Mouse (Mus musculus) activated CD4-positive, CD25-positive, alpha-beta regulatory T cell, adult 4 months (primary cell): ENCODE data around the gene Elmsan1. TPM values are rescaled to one million over a fixed set of nuclear protein-coding genes. Genes with fewer than 3 reads are reported as not detected.

ENCODE experiments used
- ATAC-seq: one replicate; pipeline ENCODE4 v1.8.0; 2017
- polyA plus RNA-seq, 2 experiments: library from polyadenylated mRNA; unstranded; fragments of 100-300 nt; shearing (Covaris generic); gene quantifications; one replicate each; pipeline ENCODE4 v1.2.1; 2017

The Elmsan1 gene
- polyA plus RNA-seq, 2 experiments from 2014 or later = 6.8 to 7.1 TPM

DNA sequence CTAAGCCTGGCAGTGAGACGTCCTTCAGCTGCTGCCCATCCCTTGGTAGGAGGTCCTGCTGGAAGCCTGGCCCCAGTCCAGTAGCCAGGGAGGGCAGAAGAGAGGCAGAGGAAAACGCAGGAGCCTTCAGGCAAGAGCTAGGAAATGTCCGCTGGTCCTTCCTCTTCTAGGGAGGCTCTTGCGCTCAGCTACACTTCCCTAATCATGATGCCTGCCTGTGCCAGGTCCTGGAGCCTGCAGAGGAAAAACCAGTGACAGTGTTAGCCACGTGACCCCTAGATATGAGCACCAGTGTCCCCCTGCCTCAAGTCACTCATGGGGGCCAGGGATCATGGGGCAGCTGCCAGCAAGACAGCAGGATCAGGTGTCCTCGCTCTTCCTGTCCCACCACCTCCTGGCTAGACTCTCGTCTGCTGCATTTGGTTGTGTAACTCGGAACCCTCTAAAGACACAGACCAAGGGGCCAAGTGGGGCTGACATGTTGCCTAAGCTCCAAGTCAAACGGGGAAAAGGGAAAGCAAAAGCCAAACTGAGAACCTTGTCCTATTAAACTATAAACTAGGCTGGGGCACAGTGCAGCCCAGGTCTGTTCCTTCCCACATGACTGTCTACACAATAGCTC, 44.4 kb downstream of the Elmsan1 start:
- ATAC-seq = no peak

DNA sequence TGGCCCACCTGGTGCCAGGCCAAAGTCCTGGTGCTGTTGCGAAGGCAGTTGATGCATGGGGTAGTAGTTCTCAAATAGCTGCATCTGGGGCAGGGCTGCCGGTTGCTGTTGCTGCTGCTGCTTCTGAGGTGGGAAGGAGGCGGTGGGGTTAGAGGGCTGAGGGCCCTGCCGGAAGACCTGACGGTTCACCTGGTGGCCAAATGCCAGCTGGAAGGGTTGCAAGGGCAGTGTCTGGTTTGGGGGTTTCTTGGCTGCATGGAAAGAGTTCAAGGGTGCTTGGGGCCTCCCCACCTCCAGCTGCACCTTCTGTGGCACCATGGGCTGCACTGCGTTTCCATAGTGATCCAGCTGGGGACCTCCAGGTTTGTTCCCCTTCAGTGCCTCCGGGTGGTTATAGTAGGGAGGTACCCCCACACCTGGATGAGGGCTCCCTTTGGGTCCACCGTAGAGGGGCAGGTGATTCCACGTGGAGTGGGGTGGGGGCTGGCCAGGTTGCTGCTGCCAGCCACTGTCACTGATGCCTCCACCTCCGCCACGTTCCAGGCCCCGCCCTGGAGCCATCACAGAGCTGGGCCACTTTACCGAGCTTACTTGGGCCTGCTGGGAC, 45.3 kb downstream of the Elmsan1 start:
- no peak for ATAC-seq

DNA sequence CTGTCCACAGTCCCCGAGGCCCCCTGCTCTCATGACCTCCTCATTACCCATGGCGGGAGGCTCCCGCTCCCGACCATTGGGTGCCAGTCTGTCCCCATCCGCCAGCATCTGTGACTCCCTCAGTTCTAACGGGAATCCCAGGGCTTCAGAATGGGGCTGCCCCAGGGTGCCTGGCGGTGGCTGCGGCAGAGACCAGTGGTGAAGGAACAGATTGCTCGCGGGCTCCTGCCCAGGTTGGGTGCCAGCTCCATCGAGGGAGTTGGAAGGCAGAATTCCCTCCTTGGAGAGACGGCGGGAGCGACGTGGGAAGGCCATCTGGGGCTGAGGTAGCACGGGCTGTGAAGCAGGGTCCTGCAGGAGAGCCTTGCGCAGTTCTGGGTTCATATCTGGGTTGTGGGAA, 45.8 kb downstream of the Elmsan1 start:
- ATAC-seq = no peak

DNA sequence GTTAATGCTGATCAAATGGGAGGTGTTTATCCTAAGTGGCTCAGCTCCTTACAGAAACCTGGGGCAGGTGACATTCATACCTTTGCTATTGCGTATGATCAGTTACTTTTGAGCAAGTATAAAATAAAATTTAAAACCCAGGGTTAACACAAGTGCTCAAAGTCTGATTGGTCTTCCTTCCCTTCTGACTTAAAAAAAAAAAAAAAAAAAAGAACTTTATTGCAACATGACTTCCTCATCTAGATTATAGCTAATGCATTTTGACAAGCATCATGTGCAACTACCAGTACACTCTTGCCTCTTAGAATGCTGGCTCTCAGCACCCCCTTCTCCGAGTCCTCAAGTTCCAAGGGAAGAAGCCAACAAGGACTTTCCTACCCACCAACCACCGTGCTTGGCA, 46.5 kb downstream of the Elmsan1 start:
- ATAC-seq = no peak

DNA sequence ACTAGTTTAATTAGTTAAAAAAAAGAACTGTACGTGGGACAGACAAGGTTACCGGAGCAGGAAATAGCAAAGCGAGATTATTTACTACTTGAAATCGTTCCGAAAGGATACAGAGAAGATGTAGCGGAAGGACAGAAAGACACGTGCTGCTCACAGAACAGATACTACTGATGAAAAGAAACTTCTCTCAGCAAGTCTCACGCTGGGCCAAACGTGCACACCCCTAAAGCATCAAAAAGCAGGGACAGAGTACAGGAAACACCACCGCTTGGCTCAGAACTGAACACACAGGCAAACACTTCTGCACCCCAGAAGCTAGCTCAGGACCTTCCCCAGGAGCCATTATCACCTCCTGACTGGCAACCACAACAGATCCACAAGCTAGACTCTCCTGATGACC, 48.1 kb downstream of the Elmsan1 start:
- no peak for ATAC-seq

DNA sequence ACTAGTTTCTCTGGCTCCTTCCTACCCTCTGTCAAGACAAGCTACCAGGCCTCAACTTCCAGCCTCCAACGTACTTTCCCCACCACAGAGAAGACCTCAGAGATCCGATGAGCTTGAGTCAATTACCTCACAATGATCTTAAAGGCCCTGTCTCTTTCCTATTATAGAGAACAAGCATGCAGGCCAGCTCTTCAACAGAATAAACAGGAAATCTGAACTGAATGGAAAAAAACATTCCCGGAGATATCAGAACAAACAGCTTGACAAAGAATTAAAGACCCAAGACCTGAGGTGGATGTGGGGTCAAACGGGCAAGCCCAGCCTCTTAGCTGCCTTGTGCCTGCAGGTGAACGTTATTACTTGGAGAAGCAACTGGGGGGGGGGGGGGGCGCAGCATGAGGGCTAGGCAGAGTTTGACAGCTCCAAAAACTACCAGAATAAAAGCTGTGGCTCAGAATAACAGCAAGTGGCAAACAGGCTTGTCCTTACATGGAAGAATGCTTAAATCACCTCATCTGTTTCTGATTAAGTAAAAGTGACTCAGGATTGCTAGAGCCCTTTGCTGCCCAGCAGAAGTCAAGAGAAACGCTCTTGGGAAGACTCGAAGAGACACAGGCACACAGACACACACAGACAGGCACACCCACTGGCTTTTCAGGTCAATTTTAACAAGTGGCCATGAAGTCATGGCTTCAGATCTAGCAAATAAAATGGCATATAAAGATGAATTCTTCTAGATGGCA, 52.9 kb downstream of the Elmsan1 start:
- ATAC-seq = no peak

DNA sequence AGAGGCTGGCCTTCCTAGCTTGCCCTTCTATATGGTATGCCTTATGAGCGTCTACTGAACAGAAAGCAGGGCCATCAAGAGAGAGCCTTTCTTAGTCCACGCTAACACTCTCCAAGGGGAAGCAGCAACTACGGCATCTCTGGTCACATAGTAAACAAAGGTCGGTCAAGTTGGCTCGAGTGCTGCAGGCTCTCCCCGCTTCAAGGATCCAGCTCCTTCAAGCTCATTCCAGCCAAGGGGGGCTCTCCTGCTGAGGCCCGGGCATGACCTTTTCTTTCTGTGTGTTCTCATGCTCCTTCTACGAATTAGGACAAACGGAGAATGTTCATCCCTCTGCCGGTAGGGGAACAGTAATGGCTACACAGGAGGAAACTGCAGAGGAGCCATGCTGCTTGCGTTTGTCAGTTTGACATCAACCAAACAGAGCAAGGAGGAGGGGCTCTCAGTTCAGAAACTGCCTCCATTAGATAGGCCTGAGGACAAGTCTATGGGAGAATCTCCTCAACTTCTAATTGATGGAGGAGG, 55.0 kb downstream of the Elmsan1 start:
- ATAC-seq = no peak

DNA sequence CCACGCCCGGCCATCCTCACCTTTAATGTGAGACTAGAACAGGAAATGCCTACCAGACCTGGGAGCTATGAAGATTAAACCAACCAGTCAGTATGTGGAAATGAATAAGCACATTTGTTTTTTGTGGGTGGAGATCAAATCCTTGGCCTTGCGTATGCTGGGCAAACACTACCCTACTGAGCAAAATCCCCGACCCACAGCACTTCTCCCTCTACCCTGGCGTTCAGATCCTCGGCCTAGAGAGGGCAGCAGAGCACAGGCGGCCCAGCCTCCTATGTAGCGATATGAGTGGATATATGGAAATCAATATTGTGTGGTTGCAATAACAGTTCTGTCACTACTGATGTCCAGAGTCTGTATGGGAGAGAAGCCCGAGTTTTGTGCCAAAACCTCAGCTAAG, 55.5 kb downstream of the Elmsan1 start:
- ATAC-seq = peak; percentile 62

DNA sequence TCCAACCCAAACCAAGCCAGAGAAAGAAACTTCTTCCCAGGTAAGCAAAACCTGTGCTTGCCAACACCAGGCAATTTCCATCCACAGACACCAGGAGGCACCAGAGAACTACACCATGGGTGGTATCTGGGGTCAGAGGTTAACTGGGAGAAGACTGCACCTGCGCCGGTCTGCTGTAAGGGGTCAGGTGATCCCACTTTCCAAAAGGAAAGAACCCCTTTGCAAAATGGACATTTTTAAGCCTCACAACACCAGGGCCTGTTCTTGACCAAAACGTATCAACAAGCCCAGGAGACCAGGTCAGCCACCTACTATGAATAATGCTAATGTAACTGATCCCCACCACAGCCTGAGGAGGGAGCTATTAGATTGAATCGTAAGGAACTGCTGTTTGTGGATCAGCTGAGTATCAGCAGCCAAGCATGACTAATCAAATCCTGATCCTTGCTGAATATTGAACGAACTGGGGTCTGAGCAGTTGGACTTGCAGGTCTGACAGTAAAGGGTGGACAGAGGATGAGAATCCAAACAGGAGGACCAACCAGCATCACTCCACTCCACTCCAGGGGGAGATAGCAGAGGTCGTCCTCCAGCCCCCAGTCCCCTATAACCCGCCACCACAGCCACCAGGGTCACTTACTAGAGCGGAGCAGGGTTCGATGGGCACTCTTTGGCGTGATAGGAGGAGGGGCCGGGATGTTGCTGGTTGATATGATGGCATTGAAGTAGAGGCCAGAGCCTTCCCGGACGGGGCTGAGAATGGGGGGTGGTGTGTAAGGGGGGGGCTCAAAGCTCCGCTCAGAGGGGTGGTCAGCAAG, 56.9 kb downstream of the Elmsan1 start:
- ATAC-seq = peak; percentile 36

DNA sequence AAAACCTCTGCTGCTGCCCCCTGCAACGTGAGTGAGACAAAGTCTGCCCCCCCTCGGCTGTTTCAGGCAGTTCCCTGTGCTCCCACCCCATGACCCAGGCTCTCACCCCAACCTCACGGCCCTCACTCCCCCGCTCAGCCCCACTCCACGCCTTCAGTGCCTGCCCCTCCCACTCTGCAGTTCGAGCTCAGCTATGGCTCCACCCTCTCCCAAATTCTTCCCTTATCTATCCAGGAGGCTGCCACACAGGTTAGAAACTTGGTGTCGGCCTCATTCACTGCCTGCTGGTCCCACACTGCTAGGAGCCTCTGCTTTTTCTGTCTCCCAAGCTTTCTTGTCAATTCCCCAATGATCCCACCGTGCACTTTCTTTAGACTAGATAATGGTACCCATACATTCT, 57.6 kb downstream of the Elmsan1 start:
- ATAC-seq = no peak

DNA sequence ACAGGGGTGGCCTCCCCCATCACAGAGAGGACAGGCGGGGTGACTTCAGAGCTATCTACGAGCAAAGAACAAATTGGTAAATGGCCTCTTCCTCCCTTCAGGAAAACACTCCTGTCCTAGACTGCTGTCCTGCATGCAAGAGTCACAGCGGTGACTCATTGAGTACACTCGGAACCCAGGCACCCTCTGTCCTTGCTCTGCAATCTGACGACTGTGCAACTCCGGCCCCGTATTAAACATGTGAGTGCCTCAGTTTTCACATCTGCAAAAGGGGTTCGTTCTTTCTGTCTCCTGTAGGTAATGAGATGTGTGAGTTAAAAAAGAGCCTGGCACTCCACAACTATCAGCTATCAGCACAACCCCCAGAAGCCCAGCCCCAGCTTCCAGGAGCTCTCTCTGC, 58.2 kb downstream of the Elmsan1 start:
- ATAC-seq = no peak

DNA sequence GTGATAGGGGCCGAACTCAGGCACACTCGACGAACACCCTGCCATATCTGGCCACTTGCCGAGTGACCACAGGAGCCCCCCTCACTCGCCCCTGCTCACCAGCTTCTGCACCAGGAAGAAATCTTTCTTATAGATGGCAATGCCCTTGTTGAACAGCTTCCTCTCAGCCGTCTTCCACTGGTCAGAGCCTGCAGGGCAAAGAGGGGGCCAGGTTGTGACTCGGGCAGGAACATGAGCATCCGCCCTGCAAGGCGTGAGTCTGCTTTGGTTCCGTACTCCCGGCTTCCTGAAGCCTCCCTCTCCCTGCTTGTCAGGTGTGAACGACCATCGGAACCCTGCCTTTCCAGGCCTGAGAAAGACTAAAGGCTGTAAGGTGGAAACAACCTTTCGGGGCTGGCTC, 60.5 kb downstream of the Elmsan1 start:
- no peak for ATAC-seq

DNA sequence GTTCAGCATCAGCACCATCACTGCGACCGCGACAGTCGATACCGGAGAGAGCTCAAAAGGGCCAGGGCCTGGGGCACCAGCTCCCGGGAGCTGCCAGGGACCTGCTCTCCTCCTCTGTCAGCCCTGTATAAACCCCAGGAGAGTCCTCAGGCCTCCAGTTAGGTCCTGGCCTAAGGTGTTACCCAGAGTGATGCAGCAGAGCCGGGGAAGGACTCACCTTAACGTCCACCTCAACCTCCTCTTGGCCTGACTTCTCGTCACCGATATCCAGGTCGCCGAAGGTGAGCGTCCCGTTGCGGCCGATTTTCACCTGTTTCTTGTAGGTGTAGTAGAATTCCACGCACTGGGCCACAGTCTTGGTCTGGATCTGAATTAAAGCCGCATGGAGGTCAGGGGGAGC, 62.5 kb downstream of the Elmsan1 start:
- ATAC-seq = no peak

DNA sequence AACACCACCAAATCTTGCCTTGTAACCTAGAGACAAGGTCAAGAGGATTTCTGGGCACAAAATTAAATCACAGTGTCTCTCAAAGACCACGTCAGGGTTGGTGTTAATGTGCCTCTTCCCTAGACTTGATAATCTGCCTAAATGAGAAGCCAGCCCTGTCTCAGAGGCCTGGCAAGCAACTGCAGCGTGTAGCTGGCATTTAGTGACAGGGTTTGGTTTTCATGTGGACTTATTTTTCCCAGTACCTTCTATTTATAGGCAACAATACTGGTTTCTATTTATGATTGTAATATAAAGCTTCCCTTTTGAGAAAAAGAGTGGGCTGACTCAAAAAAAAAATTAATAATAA, 63.2 kb downstream of the Elmsan1 start:
- no peak for ATAC-seq

DNA sequence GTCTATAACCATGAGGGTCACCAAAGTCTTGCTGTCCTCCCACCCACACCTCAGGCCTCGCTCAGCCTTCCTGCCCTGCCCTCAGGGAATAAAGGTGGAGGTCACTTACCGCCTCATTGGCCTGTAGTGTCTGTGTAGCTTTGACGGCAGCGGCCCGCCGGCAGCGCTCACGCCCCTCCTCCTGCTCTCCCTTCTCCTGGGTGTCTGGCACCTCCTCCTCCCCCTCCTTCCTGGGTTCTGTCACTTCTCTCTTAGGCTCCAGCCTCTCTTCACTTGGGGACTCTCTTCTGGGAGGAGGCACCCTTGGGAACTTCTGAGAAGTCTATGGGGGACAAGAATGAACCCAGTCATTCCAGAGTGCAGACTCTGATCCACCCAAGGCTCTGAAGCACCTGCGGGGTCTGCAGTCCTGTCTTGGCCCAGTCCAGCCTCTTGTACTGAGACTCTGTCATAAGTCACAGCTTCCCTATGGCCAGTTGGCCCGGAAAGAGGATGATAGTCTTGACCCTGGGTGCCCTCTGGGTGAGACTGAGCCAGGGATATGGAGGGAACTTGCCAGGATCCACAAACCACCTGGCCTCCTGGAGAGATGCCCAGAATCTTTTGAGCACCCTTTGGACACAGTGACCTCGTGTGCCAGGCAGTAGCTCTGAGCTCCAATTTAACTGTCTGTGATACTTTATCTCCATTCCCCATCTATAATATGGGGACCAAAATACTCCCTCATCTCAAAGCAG, 63.7 kb downstream of the Elmsan1 start:
- no peak for ATAC-seq

DNA sequence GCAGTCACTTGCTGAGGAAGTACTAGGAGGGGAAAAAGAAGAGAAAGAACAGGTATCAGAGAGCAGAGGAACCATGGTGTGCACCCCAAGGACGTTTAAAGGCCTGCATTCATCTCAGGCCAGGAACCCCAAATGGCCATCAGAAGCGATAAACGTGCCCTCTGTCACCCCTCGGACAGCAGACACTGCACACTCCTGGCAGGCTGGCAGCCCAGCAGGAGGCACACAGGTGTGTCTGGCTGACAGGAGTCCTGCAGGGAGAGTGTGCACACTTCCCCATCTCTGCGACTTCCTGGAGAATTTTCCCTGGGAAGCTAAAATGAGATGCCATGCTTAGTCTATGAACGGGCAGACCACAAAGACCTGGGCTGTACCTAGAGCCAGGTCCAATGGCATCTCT, 65.3 kb downstream of the Elmsan1 start:
- ATAC-seq = no peak

DNA sequence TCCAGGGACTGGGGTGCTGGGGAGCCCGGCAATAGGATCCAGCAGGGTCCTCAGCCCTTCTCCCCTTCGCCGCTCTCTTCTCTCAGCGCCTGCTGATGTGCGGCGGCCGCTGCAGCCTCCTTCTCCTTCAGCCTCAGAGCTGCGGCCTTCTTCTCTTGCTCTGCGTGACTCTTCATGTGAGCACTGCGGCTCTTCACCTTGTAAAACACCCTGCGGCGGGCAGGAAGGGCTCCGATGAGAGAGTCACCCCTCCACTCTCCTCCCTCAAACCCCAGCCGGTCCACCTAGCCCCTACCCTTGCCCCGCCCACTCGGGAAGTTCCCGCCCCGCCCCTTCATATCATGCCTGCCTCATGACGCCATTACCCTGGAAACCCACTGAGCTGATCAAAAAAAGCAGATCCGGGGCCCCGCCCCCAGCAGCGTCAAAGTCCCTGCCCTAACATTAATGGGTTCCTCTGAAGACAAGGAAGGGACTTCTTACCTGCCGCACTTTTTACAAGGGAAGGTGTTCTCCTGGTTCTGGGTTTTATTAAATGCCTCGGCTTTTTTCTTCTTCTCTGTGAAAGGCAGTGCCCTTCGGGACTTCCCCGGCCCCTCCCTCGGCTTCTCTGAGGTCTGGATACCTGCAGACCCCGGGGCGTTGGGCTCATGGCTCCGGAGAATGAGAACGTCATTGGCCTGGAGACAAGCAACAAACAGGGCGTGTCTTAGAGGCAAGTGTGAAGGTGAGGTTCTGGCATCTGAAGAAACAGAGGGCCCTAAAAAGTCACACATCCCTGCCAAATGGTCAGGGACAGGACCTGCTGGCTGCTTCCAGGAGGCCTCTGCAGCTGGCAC, 66.1 kb downstream of the Elmsan1 start:
- ATAC-seq = no peak

DNA sequence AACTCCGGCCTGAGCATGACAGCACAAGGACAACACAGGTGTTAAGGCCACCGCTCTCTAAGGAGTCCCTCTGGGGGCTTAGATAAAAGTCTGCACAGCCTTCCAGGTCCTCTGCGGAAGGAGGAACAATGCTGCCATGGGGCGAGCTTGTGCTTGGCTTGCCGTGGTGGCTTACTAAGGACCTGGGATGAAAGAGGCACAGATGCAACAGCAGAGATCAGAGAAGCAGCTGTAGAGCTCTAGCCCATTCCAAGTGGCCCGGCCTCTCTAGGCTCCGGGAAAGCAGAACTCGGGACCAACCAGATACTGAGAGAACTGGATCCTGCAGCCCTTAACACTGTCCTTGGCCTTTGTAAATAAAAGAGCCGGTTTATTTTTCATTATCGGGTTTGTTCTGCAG, 66.8 kb downstream of the Elmsan1 start:
- ATAC-seq = no peak

DNA sequence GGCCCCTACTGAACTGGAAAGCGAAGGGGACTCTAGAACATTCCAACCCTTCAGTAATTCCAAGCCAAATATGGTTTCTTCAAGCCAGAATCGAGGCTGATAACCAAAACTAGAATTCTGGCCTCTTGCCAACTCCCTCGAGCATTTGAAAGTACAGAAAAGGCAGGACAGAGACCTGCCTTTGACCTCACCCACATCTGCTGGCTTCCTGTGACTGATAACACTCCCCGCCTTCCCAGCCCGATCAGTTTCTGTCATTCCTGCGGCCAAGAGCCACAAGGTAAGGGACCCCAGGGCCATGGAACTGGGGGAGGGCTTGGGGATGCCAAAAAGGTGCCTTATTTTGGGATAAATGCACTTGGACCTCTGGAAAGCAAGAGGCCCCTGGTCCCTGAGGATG, 67.7 kb downstream of the Elmsan1 start:
- no peak for ATAC-seq

DNA sequence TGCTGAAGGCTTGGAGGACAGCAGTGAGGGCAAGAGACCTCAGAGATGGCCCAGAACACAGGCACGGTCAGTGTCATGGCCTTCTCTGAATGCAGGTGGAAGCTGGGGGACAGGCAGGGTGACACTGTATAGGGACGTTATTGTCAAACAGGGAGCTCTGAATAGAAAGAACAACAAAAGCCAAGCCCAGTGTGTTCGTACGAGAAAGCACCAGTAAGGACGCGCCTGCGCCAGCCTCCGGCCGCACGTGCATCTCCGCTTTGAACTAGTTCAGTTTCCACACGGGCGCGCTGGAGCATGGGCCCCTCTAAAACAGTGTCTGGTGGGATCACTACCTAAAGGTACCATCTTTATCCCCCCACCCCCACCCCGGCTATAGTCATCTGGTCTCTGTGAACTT, 68.7 kb downstream of the Elmsan1 start:
- ATAC-seq = no peak

DNA sequence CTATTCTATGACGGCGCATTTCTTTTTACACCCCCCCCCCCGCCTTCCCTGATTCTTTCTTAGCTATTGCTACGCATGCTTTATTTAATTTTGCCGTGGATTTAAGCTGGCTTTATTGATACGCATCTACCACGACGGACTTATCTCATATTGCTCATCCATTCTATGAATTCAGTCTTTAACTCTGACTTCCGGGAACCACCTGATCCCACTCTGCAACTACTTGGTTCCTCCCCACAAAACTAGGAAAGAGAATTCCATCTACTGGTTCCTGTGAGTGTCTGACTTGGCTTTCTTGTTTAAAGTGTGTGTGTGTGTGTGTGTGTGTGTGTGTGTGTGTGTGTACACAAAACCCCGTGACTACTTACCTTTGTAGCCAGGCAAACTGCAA, 70.1 kb downstream of the Elmsan1 start:
- no peak for ATAC-seq
